Mouse (Mus musculus) brown adipose tissue, adult 24 weeks (tissue): ENCODE data around the gene Pum1. TPM values are rescaled to one million over a fixed set of nuclear protein-coding genes. Genes with fewer than 3 reads are reported as not detected.

Source experiments
- H3K27ac ChIP-seq: fragments of 200-500 bp; replicated peaks from 2 replicates; pipeline ENCODE4 v1.5.1; 2012; ENCODE audit warnings: low read depth, mild to moderate bottlenecking, low read length
- H3K4me1 ChIP-seq: fragments of 200-500 bp; 2 replicates; pipeline ENCODE4 v1.6.1; 2012; ENCODE audit warnings: low read length, mixed read lengths; ENCODE audit not compliant: control insufficient read depth, insufficient read depth, insufficient read length
- H3K4me3 ChIP-seq: fragments of 200-500 bp; 2 replicates; pipeline ENCODE4 v1.5.1; 2012; ENCODE audit warnings: low read depth, mild to moderate bottlenecking, low read length, moderate library complexity; ENCODE audit not compliant: insufficient read depth
- polyA plus RNA-seq: library from polyadenylated mRNA; stranded (reverse); fragments of >200 nt; gene quantifications from 2 replicates; pipeline ENCODE4 v1.2.4, GENCODE M21; 2012; ENCODE audit not compliant: missing spikeins, insufficient read depth, insufficient read length

The Pum1 gene
- polyA plus RNA-seq, 1 experiment: 27.0 TPM

DNA sequence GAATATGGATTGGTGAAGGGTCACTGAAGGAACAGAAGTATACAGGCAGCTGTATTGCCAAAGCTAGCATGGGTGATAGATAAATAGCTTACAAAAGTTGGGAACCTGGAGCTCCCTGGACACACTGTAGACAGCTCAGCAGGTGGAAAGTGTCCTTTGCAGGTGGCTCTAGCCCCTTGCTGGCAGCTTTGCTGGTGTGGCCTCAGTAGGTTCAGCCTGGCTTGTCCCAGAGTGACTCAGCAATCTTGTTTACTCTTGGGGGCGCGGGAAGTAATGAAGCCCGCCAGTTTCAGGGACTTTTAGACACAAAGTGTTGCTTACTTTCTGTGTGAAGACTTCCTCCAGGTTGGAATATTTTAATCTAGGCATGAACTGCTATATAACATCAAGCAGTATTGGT is 31.9 kb downstream of the Pum1 start:
- H3K27ac ChIP-seq: no peak overlapping the region; the same call in 1 of the 2 replicates
- peaks cover 3% of the 10 kb centered on the region for H3K4me1 ChIP-seq
- H3K4me3 ChIP-seq: no peak overlapping the region

DNA sequence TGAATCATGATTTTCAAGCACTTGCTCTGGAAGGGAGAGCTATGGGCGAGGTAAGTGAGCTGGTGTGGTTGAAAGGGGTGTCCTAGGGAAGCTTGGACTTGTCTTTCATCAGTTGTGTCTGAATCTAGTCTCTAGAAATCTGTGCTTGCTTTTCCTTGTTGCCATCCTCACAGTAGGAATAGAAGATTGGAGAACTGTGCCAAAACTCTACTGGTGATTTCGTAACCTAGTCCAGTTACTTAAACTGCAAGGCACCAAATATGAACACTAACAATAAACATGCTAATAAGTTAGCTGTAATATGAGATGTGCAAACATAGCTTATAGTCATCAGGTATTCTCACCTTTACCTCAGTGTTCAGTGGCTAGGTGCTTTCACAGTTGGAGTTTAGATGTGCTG is 37.9 kb downstream of the Pum1 start:
- Histone ChIP-seq H3K4me1 (no peaks in the 10 kb centered on the region), H3K4me3 (no peak overlapping the region), H3K27ac (no peak overlapping the region)

GRCm38 (mm10) chr4:130702835-130703535 is 39.9 kb downstream of the Pum1 start:
- Histone ChIP-seq H3K4me1 (peaks cover 3% of the 10 kb centered on the region), H3K27ac (no peak overlapping the region), H3K4me3 (no peak overlapping the region)

GRCm38 (mm10) chr4:130703601-130704000 is 40.5 kb downstream of the Pum1 start:
- Histone ChIP-seq H3K4me3 (no peak overlapping the region), H3K4me1 (peaks cover 3% of the 10 kb centered on the region), H3K27ac (no peak overlapping the region)

DNA sequence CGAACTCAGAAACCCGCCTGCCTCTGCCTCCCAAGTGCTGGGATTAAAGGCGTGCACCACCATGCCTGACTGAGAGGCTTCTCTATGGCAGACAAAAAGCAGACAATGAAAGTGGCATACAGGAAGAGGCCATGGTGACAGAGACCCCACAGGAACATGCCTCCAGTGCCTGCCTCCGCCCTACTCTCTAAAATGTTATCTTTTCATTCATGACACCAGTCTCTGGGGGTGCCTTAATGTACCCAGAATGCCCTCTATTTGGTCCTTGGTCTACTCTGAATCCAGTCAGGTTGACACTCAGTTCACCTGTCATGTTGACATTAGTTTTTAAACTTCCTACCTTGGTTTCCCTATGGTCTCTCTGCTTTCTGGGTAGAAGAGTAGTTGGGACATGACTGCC is 41.5 kb downstream of the Pum1 start:
- Histone ChIP-seq H3K27ac (no peak overlapping the region), H3K4me3 (no peak overlapping the region), H3K4me1 (peaks cover 3% of the 10 kb centered on the region)

- Histone ChIP-seq H3K4me1 (peaks cover 3% of the 10 kb centered on the region), H3K4me3 (no peak overlapping the region), H3K27ac (no peak overlapping the region)
These were observed 43.3 kb downstream of the Pum1 start for GRCm38 (mm10) chr4:130706215-130707000.

- H3K4me1 ChIP-seq: peaks cover 26% of the 10 kb centered on the region
- H3K4me3 ChIP-seq: no peak overlapping the region
- no peak overlapping the region for H3K27ac ChIP-seq
These were observed 48.3 kb downstream of the Pum1 start for GRCm38 (mm10) chr4:130711353-130711848.

DNA sequence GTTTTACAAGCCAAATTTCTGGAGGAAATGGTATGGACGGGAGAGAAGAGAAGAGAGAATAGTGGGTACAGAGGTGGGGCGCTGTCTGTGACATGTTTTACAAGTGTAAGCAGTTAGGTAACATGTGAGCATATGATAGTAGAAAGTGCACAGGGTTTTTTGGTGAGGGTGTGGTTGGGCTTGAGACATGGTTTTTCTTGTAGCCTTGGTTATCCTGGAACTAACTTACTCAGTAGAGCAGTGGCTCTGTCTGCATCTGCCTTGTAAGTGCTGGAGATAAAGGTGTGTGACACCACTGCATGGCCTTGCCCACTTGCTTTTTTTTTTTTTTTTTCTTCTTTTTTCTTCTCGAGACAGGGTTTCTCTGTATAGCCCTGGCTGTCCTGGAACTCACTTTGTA is 49.2 kb downstream of the Pum1 start:
- Histone ChIP-seq H3K4me3 (no peak overlapping the region), H3K4me1 (peaks cover 24% of the 10 kb centered on the region), H3K27ac (no peak overlapping the region)

GRCm38 (mm10) chr4:130713430-130713829 is 50.3 kb downstream of the Pum1 start:
- Histone ChIP-seq H3K4me1 (peaks cover 24% of the 10 kb centered on the region), H3K27ac (no peak overlapping the region), H3K4me3 (no peak overlapping the region)

GRCm38 (mm10) chr4:130715126-130715525 is 52.0 kb downstream of the Pum1 start:
- H3K4me3 ChIP-seq: no peak overlapping the region
- H3K4me1 ChIP-seq: peaks cover 24% of the 10 kb centered on the region
- no peak overlapping the region for H3K27ac ChIP-seq

GRCm38 (mm10) chr4:130715623-130716022 is 52.5 kb downstream of the Pum1 start:
- Histone ChIP-seq H3K4me1 (peaks cover 24% of the 10 kb centered on the region), H3K4me3 (no peak overlapping the region), H3K27ac (no peak overlapping the region)

DNA sequence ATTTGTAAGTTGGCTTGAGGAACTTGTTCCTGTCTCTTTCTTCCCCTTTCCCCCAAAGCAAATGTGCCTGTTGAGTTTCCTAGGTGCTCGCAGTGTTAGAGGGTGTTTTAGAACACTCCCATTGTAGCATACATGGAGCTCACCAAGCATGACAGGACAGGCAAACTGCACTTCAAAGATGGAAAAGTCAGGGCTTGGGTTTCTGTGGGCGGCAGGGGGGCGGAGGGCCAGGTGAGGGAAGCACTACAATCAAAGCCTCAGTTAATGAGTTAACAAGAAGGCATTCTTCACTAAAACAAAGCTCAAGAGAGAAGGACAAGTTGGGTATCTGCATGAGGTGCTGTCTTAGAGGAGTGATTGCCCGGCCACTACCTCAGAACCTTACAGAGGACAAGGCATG is 56.2 kb downstream of the Pum1 start:
- Histone ChIP-seq H3K27ac (no peak overlapping the region), H3K4me1 (peaks cover 15% of the 10 kb centered on the region), H3K4me3 (no peak overlapping the region)

GRCm38 (mm10) chr4:130722607-130723006 is 59.5 kb downstream of the Pum1 start:
- no peaks in the 10 kb centered on the region; the same call in 1 of the 2 replicates for H3K4me1 ChIP-seq
- no peak overlapping the region for H3K4me3 ChIP-seq
- H3K27ac ChIP-seq: no peak overlapping the region

DNA sequence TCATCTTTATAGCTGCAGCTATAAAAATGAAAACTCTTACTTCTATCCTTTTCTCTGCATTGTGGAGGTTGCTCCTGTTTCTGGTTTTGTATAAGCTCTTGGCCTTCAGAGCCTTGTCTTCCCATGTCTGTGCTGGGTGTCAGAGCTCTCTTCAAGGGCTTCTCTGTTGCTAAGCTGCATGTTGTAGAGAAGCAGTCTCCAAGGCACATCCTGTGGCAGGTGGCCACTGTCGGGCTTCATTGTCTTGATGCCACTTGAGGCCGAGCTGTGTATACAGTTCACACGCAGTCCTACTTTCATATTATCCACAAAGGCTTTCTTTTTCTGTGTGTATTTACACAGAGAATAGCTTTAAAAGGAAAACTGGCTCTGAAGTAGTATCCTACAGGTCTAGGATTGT is 63.0 kb downstream of the Pum1 start:
- Histone ChIP-seq H3K4me3 (no peak overlapping the region), H3K27ac (no peak overlapping the region), H3K4me1 (no peaks in the 10 kb centered on the region; the same call in 1 of the 2 replicates)

GRCm38 (mm10) chr4:130735957-130736356 is 72.8 kb downstream of the Pum1 start:
- Histone ChIP-seq H3K27ac (no peak overlapping the region), H3K4me3 (no peak overlapping the region), H3K4me1 (no peaks in the 10 kb centered on the region)

DNA sequence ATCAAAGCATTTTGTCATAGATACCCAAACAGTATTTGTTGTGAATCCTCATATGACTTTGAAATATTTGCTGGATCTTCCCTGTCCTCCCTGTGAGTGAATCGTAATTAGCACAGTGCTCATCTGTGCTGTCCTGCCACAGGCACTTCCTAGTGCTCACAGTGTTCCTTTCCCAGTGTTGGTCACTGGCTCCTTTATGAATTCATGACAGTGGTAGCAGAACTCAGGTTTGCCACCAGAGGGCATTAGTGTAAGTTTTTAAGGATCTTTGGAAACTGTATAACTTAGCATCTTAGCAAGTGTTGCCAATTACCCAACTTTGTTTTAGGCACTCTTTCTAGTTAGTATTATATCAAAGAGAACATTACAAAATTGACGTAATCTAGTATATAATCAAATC is 75.4 kb downstream of the Pum1 start:
- H3K4me1 ChIP-seq: no peaks in the 10 kb centered on the region
- no peak overlapping the region for H3K4me3 ChIP-seq
- H3K27ac ChIP-seq: no peak overlapping the region
